Mouse (Mus musculus): Measurements from ENCODE around the gene Ccdc149.

DNA sequence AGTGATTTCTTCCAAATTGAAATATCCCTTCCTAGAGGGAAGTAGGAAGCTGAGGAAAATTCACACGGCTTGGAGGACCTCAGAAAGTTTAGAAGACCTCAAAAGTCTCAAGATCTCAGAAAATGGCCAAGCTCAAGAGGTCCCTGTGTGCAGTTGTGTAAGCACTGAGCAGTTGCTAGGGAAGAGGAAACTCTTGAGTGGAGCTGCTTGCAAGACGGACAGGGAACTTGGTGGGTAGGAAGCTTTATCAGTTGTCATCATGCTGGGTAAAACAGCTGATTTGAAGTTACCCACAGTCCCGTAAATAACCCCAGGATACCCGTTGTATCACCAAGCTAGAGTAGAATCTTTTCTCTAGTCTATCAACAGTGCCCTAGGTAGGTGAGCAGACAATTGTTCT is 12.0 kb downstream of the Ccdc149 start:
- TF ChIP-seq POLR2A (IDR thresholded peaks at IDR 0.05; ENCODE audit: insufficient read length, low read depth) (no peak), MYOD1 (IDR thresholded peaks at IDR 0.05; ENCODE audit: control insufficient read depth in 1 of 3, insufficient read length in 2 of 3, low read depth in 2 of 3) (no peak), POLR2AphosphoS2 (IDR thresholded peaks at IDR 0.05; ENCODE audit: insufficient read length, low read depth) (no peak), TCF12 (IDR thresholded peaks at IDR 0.05; ENCODE audit: insufficient read depth, poor library complexity, severe bottlenecking) (no peak), TCF3 (IDR thresholded peaks at IDR 0.05; ENCODE audit: insufficient read length, low read depth) (no peak), E2F4 (IDR thresholded peaks at IDR 0.05; ENCODE audit: insufficient read depth) (no peak)
